Mouse (Mus musculus): ENCODE data around the gene Phyhd1.

DNA sequence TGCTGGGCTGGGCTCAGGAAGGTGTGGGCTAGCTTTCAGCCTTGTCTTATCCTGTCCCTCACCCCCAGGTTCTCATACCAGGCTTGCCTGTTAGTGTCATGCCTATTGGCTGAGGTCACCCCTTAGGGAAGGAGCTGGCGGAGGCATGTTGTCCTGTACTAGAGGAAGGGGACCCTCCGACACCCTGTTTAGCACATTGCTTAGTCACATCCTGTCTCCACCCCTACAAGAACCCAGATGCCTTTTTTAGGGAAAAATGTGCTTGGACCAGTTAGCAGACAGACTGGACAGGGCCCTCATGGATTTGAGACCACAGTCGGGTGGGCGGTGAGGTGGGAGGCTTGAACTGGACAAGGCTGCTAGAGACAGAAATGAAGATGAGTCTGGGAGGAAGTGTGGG lies 7.4 kb upstream of the Phyhd1 start:
- no peak for TF ChIP-seq CTCF (IDR thresholded peaks at IDR 0.05; ENCODE audit: low read depth, low read length)
- TF ChIP-seq POLR2A (IDR thresholded peaks at IDR 0.05; ENCODE audit: insufficient read depth, low read length), result no peak

All from ES-Bruce4 (cell line).